Mouse (Mus musculus): Measurements from ENCODE around the gene Maged1. TPM values are rescaled to one million over a fixed set of nuclear protein-coding genes. Genes with fewer than 3 reads are reported as not detected.
"Not testable (repeated sequence)": the region's sequence is repeated elsewhere in the genome, so short reads cannot be mapped to it uniquely, and the experiment has no call there.

Maged1 gene
- polyA plus RNA-seq, 1 experiment = 52.6 TPM

DNA sequence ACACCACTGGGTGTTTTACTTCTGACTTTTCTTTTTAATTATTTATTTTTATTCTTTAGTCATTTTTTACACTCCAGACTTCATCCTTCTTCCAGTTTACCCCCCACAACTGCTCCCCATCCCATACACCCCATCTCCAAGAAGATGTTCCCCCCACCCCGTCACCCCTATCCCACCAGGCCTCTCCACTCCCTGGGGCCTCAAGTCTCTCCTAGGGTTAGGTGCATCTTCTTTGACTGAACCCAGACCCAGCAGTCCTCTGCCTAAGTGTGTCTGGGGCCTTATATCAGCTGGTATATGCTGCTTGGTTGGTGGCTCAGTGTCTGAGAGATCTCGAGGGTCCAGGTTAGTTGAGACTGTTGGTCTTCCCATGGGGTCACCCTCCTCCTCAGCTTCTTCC, 7.6 kb downstream of the Maged1 start:
- no peak overlapping the region for H3K4me3 ChIP-seq (ENCODE audit: insufficient read depth, low read length)
- H3K4me1 ChIP-seq (ENCODE audit: control insufficient read depth, insufficient read depth, low read length) = no peaks in the 10 kb centered on the region
- no peak for TF ChIP-seq POLR2A (IDR thresholded peaks at IDR 0.05; ENCODE audit: borderline replicate concordance, low read depth, low read length)
- TF ChIP-seq CTCF (IDR thresholded peaks at IDR 0.05; ENCODE audit: low read depth, low read length) = no peak
- H3K27ac ChIP-seq (ENCODE audit: insufficient read depth, low read depth, low read length) = no peak overlapping the region

- TF ChIP-seq POLR2A (IDR thresholded peaks at IDR 0.05; ENCODE audit: borderline replicate concordance, low read depth, low read length) = no peak
- no peak for TF ChIP-seq CTCF (IDR thresholded peaks at IDR 0.05; ENCODE audit: low read depth, low read length)
Observed at GRCm38 (mm10) chrX:94530301-94530700, 11.6 kb downstream of the Maged1 start.

DNA sequence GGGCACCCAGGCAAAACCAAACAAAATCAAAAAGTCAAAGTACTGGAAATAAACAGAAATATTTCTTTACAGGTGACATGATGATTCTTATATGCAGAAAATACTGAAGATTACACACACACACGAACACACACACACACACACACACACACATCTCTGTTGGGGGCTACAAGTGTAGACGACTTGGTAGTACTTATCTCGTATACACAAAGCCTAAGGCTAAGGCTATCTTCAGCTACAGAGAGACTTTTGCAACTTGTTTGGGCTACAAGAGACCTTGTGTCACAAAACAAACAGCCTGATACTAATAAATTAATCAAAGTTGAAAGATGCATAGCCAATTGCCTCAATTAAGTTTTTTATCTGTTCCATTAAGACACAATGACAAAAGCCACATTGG, 19.8 kb downstream of the Maged1 start:
- Histone ChIP-seq H3K4me3 (ENCODE audit: insufficient read depth, low read length) (no peak overlapping the region), H3K4me1 (ENCODE audit: control insufficient read depth, insufficient read depth, low read length) (no peaks in the 10 kb centered on the region), H3K27ac (ENCODE audit: insufficient read depth, low read depth, low read length) (no peak overlapping the region)
- TF ChIP-seq POLR2A (IDR thresholded peaks at IDR 0.05; ENCODE audit: borderline replicate concordance, low read depth, low read length) (no peak), CTCF (IDR thresholded peaks at IDR 0.05; ENCODE audit: low read depth, low read length) (no peak)

More at GRCm38 (mm10) chrX:94530301-94530700, 11.6 kb downstream of the Maged1 start:
- Histone ChIP-seq H3K4me3 (ENCODE audit: insufficient read depth, low read length) (no peak overlapping the region), H3K4me1 (ENCODE audit: control insufficient read depth, insufficient read depth, low read length) (no peaks in the 10 kb centered on the region), H3K27ac (ENCODE audit: insufficient read depth, low read depth, low read length) (no peak overlapping the region)

DNA sequence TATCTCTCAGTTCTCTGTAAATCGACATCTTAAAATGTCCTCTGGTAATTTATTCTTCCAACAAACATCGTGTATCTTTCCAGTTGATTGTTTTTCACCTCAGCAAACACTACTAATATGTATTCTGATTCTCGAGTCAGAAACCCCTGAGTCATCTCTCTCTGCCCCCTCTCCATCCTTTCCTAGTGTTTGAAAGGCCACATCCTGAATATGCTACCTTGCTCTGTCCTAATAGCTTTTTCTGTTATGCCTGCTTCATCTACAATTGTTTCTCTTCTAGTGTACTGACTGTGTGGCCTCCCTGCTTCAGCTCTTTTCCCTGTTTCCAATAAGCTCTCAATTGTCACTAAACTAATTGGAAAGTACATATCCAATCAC, 33.5 kb downstream of the Maged1 start:
- Histone ChIP-seq H3K27ac (ENCODE audit: insufficient read depth, low read depth, low read length) (no peak overlapping the region), H3K4me3 (ENCODE audit: insufficient read depth, low read length) (no peak overlapping the region), H3K4me1 (ENCODE audit: control insufficient read depth, insufficient read depth, low read length) (no peaks in the 10 kb centered on the region)
- TF ChIP-seq POLR2A (IDR thresholded peaks at IDR 0.05; ENCODE audit: borderline replicate concordance, low read depth, low read length) (no peak), CTCF (IDR thresholded peaks at IDR 0.05; ENCODE audit: low read depth, low read length) (no peak)

DNA sequence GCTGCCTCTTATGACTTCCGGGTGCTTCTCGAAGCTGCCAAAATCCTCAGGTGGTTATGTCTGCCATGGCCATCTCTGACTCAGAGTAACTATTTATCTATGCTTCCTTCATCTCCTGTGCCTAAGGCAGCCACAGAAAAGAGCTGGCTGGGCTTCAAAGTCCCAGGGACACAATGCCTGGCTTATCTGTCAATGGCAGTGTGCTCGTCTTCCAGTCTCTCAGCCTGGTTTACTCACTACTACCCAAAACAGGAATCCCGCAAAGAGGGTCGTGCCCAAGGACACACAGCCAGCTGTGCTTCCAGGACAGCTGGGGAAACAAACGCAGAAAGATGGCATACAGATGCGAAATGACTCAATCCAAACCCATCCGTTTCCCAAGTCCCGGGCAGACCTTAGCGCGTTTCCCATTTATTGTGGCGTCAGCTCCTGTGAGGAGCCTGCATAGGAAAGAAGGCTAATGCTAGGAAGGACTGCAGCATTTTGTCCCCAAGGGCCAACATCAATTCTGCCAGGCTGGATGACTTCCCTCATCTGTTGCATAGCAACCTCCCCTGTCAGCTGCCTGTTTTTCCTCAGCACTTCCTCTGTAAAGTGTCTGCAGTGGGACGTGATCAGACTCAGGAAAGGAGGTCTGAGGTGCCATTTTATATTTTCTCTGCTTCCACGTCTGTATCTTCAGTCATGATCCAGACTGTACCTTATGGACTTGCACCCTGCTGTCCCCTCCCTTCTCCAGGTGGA, 34.1 kb downstream of the Maged1 start:
- not testable (repeated sequence) for H3K4me3 ChIP-seq (ENCODE audit: insufficient read depth, low read length); H3K27ac ChIP-seq (ENCODE audit: insufficient read depth, low read depth, low read length); H3K4me1 ChIP-seq (ENCODE audit: control insufficient read depth, insufficient read depth, low read length)

- TF ChIP-seq POLR2A (IDR thresholded peaks at IDR 0.05; ENCODE audit: borderline replicate concordance, low read depth, low read length) = no peak
- TF ChIP-seq CTCF (IDR thresholded peaks at IDR 0.05; ENCODE audit: low read depth, low read length) = no peak
- H3K4me3 ChIP-seq (ENCODE audit: insufficient read depth, low read length) = no peak overlapping the region
- no peaks in the 10 kb centered on the region for H3K4me1 ChIP-seq (ENCODE audit: control insufficient read depth, insufficient read depth, low read length)
- no peak overlapping the region for H3K27ac ChIP-seq (ENCODE audit: insufficient read depth, low read depth, low read length)
Observed at GRCm38 (mm10) chrX:94486001-94486792, 55.7 kb downstream of the Maged1 start.

Other genes starting within 250 kb of the Maged1 start
- gene Fam90a1b, start 175.4 kb downstream of the Maged1 start, polyA plus RNA-seq (2012; ENCODE audit: insufficient read depth, insufficient read length, missing spikeins) = not detected in 2 replicates
- gene Apoo, start 175.0 kb downstream of the Maged1 start, polyA plus RNA-seq (2012; ENCODE audit: insufficient read depth, insufficient read length, missing spikeins) = 10.8 and 11.8 TPM in 2 replicates
- 2.9 TPM in 2 replicates for gene Gspt2, start 93.9 kb upstream of the Maged1 start, polyA plus RNA-seq (2012; ENCODE audit: insufficient read depth, insufficient read length, missing spikeins)
- gene Zxdb, start 182.4 kb upstream of the Maged1 start, polyA plus RNA-seq (2012; ENCODE audit: insufficient read depth, insufficient read length, missing spikeins) = 3.2 and 4.2 TPM in 2 replicates